Mouse (Mus musculus): ENCODE measurements around the gene Prkcb. TPM values are rescaled to one million over a fixed set of nuclear protein-coding genes. Genes with fewer than 3 reads are reported as not detected.
A peak's percentile ranks its signal among the peaks of the same experiment; 100 is the strongest.
"Not testable (repeated sequence)": the region's sequence is repeated elsewhere in the genome, so short reads cannot be mapped to it uniquely, and the experiment has no call there.

The Prkcb gene
- 5.6 and 9.9 TPM in 2 replicates for polyA plus RNA-seq (2016; fragmentation: Nextera tagmentation; extraction: Ambion mirVana)

GRCm38 (mm10) chr7:122288605-122289242 is at the start of gene Prkcb:
Prkcb (plus strand) TSS chr7:122288751.
- DNase-seq (ENCODE audit: low spot score), result peak; percentile 72
- H3K4me1 ChIP-seq (replicated peaks), result peaks cover 22% of the 10 kb centered on the region
- WGBS, result 4% methylated on average over 42 of the region's 42 CpGs
- peak within 1 kb of the TSS; percentile 73 for H3K27ac ChIP-seq
- no peaks in the 10 kb centered on the region for H3K9me3 ChIP-seq
- peak within 1 kb of the TSS; percentile 69 for H3K4me3 ChIP-seq
- no peaks in the 10 kb centered on the region for H3K36me3 ChIP-seq
- peaks cover 47% of the 10 kb centered on the region for H3K27me3 ChIP-seq (ENCODE audit: insufficient read depth, poor library complexity, severe bottlenecking)

- Histone ChIP-seq H3K36me3 (no peaks in the 10 kb centered on the region), H3K4me3 (no peak overlapping the region), H3K4me1 (replicated peaks) (0 out of 2 replicates have a peak, but pooled peaks cover 2% of the 10 kb centered on the region), H3K9me3 (no peaks in the 10 kb centered on the region), H3K27me3 (ENCODE audit: insufficient read depth, poor library complexity, severe bottlenecking) (no peaks in the 10 kb centered on the region), H3K27ac (no peak overlapping the region)
- no peak for DNase-seq (ENCODE audit: low spot score)
- WGBS, result 95% methylated on average over 2 of the region's 2 CpGs
Observed at GRCm38 (mm10) chr7:122238939-122239338, 49.6 kb upstream of the Prkcb start.

GRCm38 (mm10) chr7:122240413-122241119 is 48.0 kb upstream of the Prkcb start:
- Histone ChIP-seq H3K27me3 (ENCODE audit: insufficient read depth, poor library complexity, severe bottlenecking) (no peaks in the 10 kb centered on the region), H3K36me3 (no peaks in the 10 kb centered on the region), H3K9me3 (no peaks in the 10 kb centered on the region), H3K4me1 (replicated peaks) (0 out of 2 replicates have a peak, but pooled peaks cover 4% of the 10 kb centered on the region), H3K4me3 (no peak overlapping the region), H3K27ac (no peak overlapping the region)
- DNase-seq (ENCODE audit: low spot score), result no peak
- 84% methylated on average over 6 of the region's 6 CpGs for WGBS

GRCm38 (mm10) chr7:122242260-122242659 is 46.3 kb upstream of the Prkcb start:
- DNase-seq (ENCODE audit: low spot score), result peak; percentile 20
- H3K27me3 ChIP-seq (ENCODE audit: insufficient read depth, poor library complexity, severe bottlenecking), result no peaks in the 10 kb centered on the region
- H3K4me1 ChIP-seq (replicated peaks), result 0 out of 2 replicates have a peak, but pooled peaks cover 4% of the 10 kb centered on the region
- H3K27ac ChIP-seq, result no peak overlapping the region
- H3K36me3 ChIP-seq, result no peaks in the 10 kb centered on the region
- WGBS, result 65% methylated on average over 1 of the region's 1 CpGs
- H3K4me3 ChIP-seq, result no peak overlapping the region
- H3K9me3 ChIP-seq, result no peaks in the 10 kb centered on the region

- H3K4me3 ChIP-seq; H3K36me3 ChIP-seq; H3K27ac ChIP-seq; H3K27me3 ChIP-seq (ENCODE audit: insufficient read depth, poor library complexity, severe bottlenecking); DNase-seq (ENCODE audit: low spot score); H3K9me3 ChIP-seq; H3K4me1 ChIP-seq (replicated peaks): not testable (repeated sequence)
Observed at GRCm38 (mm10) chr7:122242744-122243143, 45.8 kb upstream of the Prkcb start.

GRCm38 (mm10) chr7:122244166-122244565 is 44.4 kb upstream of the Prkcb start:
- no peak overlapping the region for H3K4me3 ChIP-seq
- no peaks in the 10 kb centered on the region for H3K27me3 ChIP-seq (ENCODE audit: insufficient read depth, poor library complexity, severe bottlenecking)
- DNase-seq (ENCODE audit: low spot score), result no peak
- H3K4me1 ChIP-seq (replicated peaks), result 0 out of 2 replicates have a peak, but pooled peaks cover 4% of the 10 kb centered on the region
- no peaks in the 10 kb centered on the region for H3K9me3 ChIP-seq
- whole genome bisulfite sequencing, result 35% methylated on average over 7 of the region's 7 CpGs
- no peak overlapping the region for H3K27ac ChIP-seq
- no peaks in the 10 kb centered on the region for H3K36me3 ChIP-seq

- H3K27ac ChIP-seq, result no peak overlapping the region
- 65% methylated on average over 8 of the region's 8 CpGs for WGBS
Observed at GRCm38 (mm10) chr7:122244584-122244983, 44.0 kb upstream of the Prkcb start.

GRCm38 (mm10) chr7:122245976-122246375 is 42.6 kb upstream of the Prkcb start:
- Histone ChIP-seq H3K4me3 (no peak overlapping the region), H3K36me3 (no peaks in the 10 kb centered on the region), H3K27me3 (ENCODE audit: insufficient read depth, poor library complexity, severe bottlenecking) (no peaks in the 10 kb centered on the region), H3K9me3 (no peaks in the 10 kb centered on the region), H3K27ac (no peak overlapping the region), H3K4me1 (replicated peaks) (0 out of 2 replicates have a peak, but pooled peaks cover 4% of the 10 kb centered on the region)
- no peak for DNase-seq (ENCODE audit: low spot score)
- 59% methylated on average over 4 of the region's 5 CpGs for WGBS

More at GRCm38 (mm10) chr7:122244584-122244983, 44.0 kb upstream of the Prkcb start:
- Histone ChIP-seq H3K4me3 (no peak overlapping the region), H3K27me3 (ENCODE audit: insufficient read depth, poor library complexity, severe bottlenecking) (no peaks in the 10 kb centered on the region), H3K36me3 (no peaks in the 10 kb centered on the region), H3K4me1 (replicated peaks) (0 out of 2 replicates have a peak, but pooled peaks cover 4% of the 10 kb centered on the region), H3K9me3 (no peaks in the 10 kb centered on the region)
- no peak for DNase-seq (ENCODE audit: low spot score)

- Histone ChIP-seq H3K9me3 (no peaks in the 10 kb centered on the region), H3K4me3 (no peak overlapping the region), H3K27me3 (ENCODE audit: insufficient read depth, poor library complexity, severe bottlenecking) (no peaks in the 10 kb centered on the region), H3K36me3 (no peaks in the 10 kb centered on the region), H3K27ac (no peak overlapping the region), H3K4me1 (replicated peaks) (0 out of 2 replicates have a peak, but pooled peaks cover 8% of the 10 kb centered on the region)
- WGBS, result 87% methylated on average over 10 of the region's 10 CpGs
- no peak for DNase-seq (ENCODE audit: low spot score)
Observed at GRCm38 (mm10) chr7:122247254-122247864, 41.2 kb upstream of the Prkcb start.

- WGBS, result 88% methylated on average over 9 of the region's 9 CpGs
Observed at GRCm38 (mm10) chr7:122249321-122249821, 39.2 kb upstream of the Prkcb start.

GRCm38 (mm10) chr7:122251197-122252011 is 37.1 kb upstream of the Prkcb start:
- H3K9me3 ChIP-seq, result no peaks in the 10 kb centered on the region
- H3K4me1 ChIP-seq (replicated peaks), result 0 out of 2 replicates have a peak, but pooled peaks cover 4% of the 10 kb centered on the region
- no peaks in the 10 kb centered on the region for H3K27me3 ChIP-seq (ENCODE audit: insufficient read depth, poor library complexity, severe bottlenecking)
- DNase-seq (ENCODE audit: low spot score), result peak; percentile 78
- H3K36me3 ChIP-seq, result no peaks in the 10 kb centered on the region
- WGBS, result 31% methylated on average over 21 of the region's 21 CpGs
- H3K4me3 ChIP-seq, result peak overlapping the region; percentile 34
- H3K27ac ChIP-seq, result no peak overlapping the region

More at GRCm38 (mm10) chr7:122249321-122249821, 39.2 kb upstream of the Prkcb start:
- H3K4me1 ChIP-seq (replicated peaks), result 0 out of 2 replicates have a peak, but pooled peaks cover 4% of the 10 kb centered on the region
- no peak overlapping the region for H3K4me3 ChIP-seq
- H3K27ac ChIP-seq, result no peak overlapping the region
- no peaks in the 10 kb centered on the region for H3K9me3 ChIP-seq
- H3K27me3 ChIP-seq (ENCODE audit: insufficient read depth, poor library complexity, severe bottlenecking), result no peaks in the 10 kb centered on the region
- H3K36me3 ChIP-seq, result no peaks in the 10 kb centered on the region
- no peak for DNase-seq (ENCODE audit: low spot score)

GRCm38 (mm10) chr7:122256722-122257121 is 31.8 kb upstream of the Prkcb start:
- 0 out of 2 replicates have a peak, but pooled peaks cover 3% of the 10 kb centered on the region for H3K4me1 ChIP-seq (replicated peaks)
- 0 out of 2 replicates have a peak, but pooled peaks cover 4% of the 10 kb centered on the region for H3K27me3 ChIP-seq (ENCODE audit: insufficient read depth, poor library complexity, severe bottlenecking)
- DNase-seq (ENCODE audit: low spot score), result no peak
- H3K9me3 ChIP-seq, result no peaks in the 10 kb centered on the region
- 80% methylated on average over 7 of the region's 7 CpGs for WGBS
- H3K4me3 ChIP-seq, result no peak overlapping the region
- no peak overlapping the region for H3K27ac ChIP-seq
- H3K36me3 ChIP-seq, result no peaks in the 10 kb centered on the region

All from hindbrain, embryonic 10.5 days (tissue).